Mouse (Mus musculus): ENCODE data around the gene Mob4.

Mob4 gene

GRCm38 (mm10) chr1:55131424-55132014 lies 488 bp downstream of the Mob4 start:
- in situ Hi-C loops (cut with MseI, MboI) = no loop called here

- in situ Hi-C loops (cut with MseI, MboI) = no loop called here
Measured at GRCm38 (mm10) chr1:55132308-55132707, 1.3 kb downstream of the Mob4 start.

GRCm38 (mm10) chr1:55133173-55133572 lies 2.1 kb downstream of the Mob4 start:
- in situ Hi-C loops (cut with MseI, MboI) = no loop called here

GRCm38 (mm10) chr1:55134301-55134700 lies 3.3 kb downstream of the Mob4 start:
- in situ Hi-C loops (cut with MseI, MboI) = no loop called here

- in situ Hi-C loops (cut with MseI, MboI) = no loop called here
Measured at GRCm38 (mm10) chr1:55135846-55136245, 4.8 kb downstream of the Mob4 start.

DNA sequence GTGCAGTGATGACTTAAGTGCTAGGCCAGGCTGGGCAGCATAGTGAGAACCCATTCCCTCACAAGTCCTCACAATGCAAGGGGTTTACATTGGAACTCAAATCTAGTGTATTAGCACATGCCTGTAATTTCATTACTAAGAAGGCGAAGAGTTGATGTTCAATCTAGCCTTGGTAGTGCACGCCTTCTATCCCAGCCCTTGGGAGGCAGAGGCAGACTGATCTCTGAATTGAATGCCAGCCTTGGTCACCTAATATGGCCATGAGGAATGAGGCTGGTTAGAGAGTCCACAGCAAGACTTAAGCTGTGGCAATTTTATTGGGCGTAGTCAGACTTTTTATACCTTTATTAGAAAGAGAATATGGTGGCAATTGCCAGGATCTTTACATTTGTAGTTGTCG lies 13.3 kb downstream of the Mob4 start:
- in situ Hi-C loops (cut with MseI, MboI) = no loop called here

GRCm38 (mm10) chr1:55145556-55145955 lies 14.5 kb downstream of the Mob4 start:
- in situ Hi-C loops (cut with MseI, MboI) = no loop called here

DNA sequence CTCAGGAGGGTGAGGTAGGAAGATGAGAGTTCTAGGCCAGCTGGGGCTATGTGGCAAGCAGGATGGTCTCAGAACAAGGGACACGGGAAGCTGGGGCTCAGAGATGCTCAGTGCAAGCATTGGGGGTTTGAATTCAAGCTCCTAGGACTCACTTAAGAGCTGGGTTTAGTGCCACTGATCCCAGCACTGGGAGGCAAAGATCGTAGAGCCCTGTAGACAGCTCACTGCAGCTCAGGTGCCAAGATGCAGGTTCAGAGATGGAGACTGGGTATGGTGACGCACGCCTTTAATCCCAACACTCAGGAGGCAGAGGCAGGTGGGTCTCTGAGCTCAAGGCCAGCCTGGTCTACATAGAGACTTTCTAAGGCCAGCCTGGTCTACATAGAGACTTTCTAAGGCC lies 26.3 kb downstream of the Mob4 start:
- in situ Hi-C loops (cut with MseI, MboI) = no loop called here

GRCm38 (mm10) chr1:55158211-55158610 lies 27.2 kb downstream of the Mob4 start:
- in situ Hi-C loops (cut with MseI, MboI) = no loop called here

DNA sequence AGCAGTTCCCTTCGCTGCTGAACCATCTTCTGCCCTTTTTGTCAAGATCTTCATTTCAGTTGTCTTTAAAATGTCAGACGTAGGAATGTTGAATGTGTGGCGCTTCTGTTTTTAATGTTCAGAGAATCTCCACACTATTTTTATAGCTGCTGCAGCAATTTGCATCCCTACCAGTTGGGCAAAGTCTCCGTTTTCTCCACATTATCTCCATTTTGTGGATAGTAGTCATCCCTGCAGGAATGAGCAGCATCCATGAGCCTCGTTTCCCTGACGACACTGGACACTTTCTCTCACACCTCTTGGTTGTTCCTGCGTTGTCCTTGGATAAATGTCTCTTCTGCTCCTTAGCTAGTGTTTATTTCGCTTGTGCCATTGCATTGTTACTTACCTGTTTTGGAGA lies 27.8 kb downstream of the Mob4 start:
- in situ Hi-C loops (cut with MseI, MboI) = no loop called here

- in situ Hi-C loops (cut with MseI, MboI) = no loop called here
Measured at GRCm38 (mm10) chr1:55160218-55160617, 29.2 kb downstream of the Mob4 start.

GRCm38 (mm10) chr1:55160831-55161638 lies 30.0 kb downstream of the Mob4 start:
- in situ Hi-C loops (cut with MseI, MboI) = no loop called here

GRCm38 (mm10) chr1:55161895-55162294 lies 30.9 kb downstream of the Mob4 start:
- in situ Hi-C loops (cut with MseI, MboI) = no loop called here

- in situ Hi-C loops (cut with MseI, MboI) = no loop called here
Measured at GRCm38 (mm10) chr1:55162781-55163180, 31.8 kb downstream of the Mob4 start.

GRCm38 (mm10) chr1:55164005-55164404 lies 33.0 kb downstream of the Mob4 start:
- in situ Hi-C loops (cut with MseI, MboI) = no loop called here

DNA sequence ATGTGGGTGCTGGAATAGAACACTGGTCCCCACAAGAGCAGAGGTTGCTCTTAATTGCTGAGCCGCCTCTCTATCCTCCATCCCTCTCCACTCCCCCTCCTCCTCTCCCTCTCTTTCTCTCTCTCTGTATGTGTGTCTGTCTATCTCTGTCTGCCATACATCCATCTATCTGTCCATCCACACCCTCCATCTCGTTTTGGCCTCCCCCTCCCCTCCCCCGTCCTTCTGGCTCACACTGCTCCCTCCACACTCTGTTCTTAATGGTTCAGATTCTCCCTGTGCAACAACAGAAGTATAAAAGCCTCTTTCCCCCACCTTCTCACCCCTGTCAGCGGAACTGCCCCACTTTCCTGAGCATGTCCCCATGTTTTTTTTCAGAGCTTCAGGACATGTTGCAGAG lies 36.5 kb downstream of the Mob4 start:
- in situ Hi-C loops (cut with MseI, MboI) = no loop called here

GRCm38 (mm10) chr1:55168591-55168990 lies 37.6 kb downstream of the Mob4 start:
- in situ Hi-C loops (cut with MseI, MboI) = no loop called here

DNA sequence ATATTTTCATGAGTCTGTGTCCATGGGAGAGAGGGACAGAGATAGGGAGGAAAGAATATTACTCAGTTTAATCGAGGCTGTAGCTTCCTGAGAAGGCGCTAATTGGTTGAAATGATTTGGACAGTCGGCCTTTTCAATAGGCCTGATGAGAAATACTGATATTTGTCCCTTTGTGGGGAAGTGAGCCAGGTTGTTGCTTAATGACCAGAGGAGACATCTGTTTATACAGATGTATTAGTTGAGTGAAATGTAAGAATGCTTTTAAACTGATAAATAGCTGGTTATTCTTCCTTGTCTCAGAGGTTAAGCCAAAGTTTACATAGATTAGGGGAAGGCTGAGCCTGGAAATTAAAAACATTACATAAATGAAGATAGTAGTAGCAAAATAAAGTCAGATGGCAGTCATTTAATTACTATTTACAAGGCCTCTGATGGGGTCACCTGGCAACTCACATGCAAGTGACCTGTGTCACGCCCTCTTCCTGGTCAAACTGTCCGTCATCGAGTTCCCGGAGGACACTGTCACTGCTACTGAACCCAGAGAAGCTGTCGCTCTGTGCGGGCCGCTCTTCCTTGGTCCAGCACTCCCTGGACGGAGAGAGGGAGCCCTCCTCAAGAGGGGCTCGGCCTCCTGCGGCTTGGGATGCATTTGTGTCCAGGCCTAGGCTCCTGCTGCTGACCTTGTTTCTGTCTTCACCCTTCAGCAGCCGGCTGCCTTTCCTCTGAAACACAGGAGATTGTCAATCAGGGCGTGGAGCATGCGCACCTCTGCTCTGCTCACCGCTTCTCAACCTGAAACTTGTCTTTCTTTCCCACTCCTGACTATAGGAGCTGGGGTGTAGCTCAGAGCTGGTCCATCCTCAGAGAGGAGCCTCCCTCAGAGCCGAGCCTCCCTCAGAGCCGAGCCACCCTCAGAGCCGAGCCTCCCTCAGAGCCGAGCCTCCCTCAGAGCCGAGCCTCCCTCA lies 40.6 kb downstream of the Mob4 start:
- in situ Hi-C loops (cut with MseI, MboI) = no loop called here

- in situ Hi-C loops (cut with MseI, MboI) = no loop called here
Measured at GRCm38 (mm10) chr1:55173720-55174557, 42.9 kb downstream of the Mob4 start.

GRCm38 (mm10) chr1:55174558-55175034 lies 43.6 kb downstream of the Mob4 start:
- in situ Hi-C loops (cut with MseI, MboI) = no loop called here

- in situ Hi-C loops (cut with MseI, MboI) = no loop called here
Measured at GRCm38 (mm10) chr1:55179917-55180566, 49.0 kb downstream of the Mob4 start.

All from mouse trophoblast stem cell (cell line).